Mouse (Mus musculus): ENCODE measurements around the gene Tcaf1. TPM values are rescaled to one million over a fixed set of nuclear protein-coding genes. Genes with fewer than 3 reads are reported as not detected.
A peak's percentile ranks its signal among the peaks of the same experiment; 100 is the strongest.

Gene Tcaf1
- total and polyA plus RNA-seq, 2 experiments: 1.6 to 2.5 TPM

DNA sequence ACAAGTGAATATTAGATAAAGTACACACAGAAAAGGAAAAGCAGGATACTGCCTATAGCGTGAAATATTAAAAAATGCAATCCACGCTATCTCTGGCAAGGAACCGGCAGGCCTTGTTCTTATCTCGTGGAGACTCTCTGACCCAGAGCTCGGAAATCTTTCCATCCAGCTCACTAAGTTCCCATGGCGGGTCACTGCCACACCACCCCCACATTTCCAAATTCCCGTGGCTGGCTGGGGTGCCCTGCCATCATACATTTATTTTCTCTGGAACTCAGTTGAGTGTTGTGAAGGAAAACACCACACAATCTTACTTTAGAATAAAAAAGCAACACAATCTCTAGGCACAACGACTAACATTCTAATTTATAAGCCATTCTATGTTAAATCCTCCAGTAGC, 4.8 kb upstream of the Tcaf1 start:
- no peak overlapping the region for H3K27ac ChIP-seq (replicated peaks; ENCODE audit: insufficient read depth, low read depth, low read length)
- H3K36me3 ChIP-seq (ENCODE audit: control insufficient read depth, insufficient read depth, low read length): no peaks in the 10 kb centered on the region
- no peaks in the 10 kb centered on the region for H3K27me3 ChIP-seq (ENCODE audit: control insufficient read depth, insufficient read depth, low read length)
- H3K4me3 ChIP-seq (ENCODE audit: insufficient read depth, low read depth, low read length): no peak overlapping the region
- DNase-seq (ENCODE audit: extremely low read depth, low read depth, low spot score): no peak
- no peaks in the 10 kb centered on the region for H3K79me2 ChIP-seq (ENCODE audit: control insufficient read depth, insufficient read depth, low read length)
- no peak for TF ChIP-seq CTCF (IDR thresholded peaks at IDR 0.05; ENCODE audit: low read depth, low read length)
- no peak for TF ChIP-seq POLR2A (IDR thresholded peaks at IDR 0.05; ENCODE audit: extremely low read depth, insufficient read depth, low read length)
- H3K9ac ChIP-seq (ENCODE audit: low read depth, low read length): no peak overlapping the region
- WGBS: 57% methylated on average over 8 of the region's 8 CpGs
- H3K4me1 ChIP-seq (ENCODE audit: control insufficient read depth, insufficient read depth, low read length): no peaks in the 10 kb centered on the region

DNA sequence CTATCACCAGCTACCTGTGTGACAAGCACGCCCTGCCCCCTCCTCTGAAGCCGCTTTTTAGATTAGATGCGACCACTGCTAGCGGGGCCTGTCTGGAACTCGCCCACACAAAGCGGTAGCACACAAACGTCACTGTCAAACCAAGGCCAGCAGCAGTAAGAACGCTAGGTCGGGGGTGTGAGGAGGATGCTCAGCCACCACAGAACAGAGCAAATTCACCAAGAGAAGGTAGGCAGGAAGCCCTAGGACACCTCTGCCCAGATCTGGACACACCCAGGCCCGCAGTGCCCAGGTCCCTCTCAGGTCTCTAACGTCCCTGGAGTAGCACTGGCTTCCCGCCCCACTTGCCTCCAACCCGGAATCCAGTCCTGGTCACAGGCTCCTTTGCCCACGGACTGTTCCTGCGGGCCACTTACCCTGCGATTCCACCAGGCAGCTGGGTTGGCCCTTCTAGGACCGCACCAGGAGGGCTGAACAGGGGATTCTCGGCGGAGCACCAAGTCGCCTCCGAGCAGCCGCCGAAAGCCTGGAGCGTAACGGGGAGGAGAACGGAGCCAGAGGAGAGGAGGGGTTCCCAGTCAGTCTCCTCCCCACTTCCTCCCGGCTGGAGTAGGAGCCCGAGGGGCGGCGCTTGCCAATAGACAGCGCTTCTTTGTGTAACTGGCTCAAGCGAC, 17.2 kb downstream of the Tcaf1 start:
- DNase-seq (ENCODE audit: extremely low read depth, low read depth, low spot score): peak; percentile 50
- H3K79me2 ChIP-seq (ENCODE audit: control insufficient read depth, insufficient read depth, low read length): no peaks in the 10 kb centered on the region
- H3K4me3 ChIP-seq (ENCODE audit: insufficient read depth, low read depth, low read length): peak overlapping the region; percentile 69
- no peaks in the 10 kb centered on the region for H3K27me3 ChIP-seq (ENCODE audit: control insufficient read depth, insufficient read depth, low read length)
- TF ChIP-seq POLR2A (IDR thresholded peaks at IDR 0.05; ENCODE audit: extremely low read depth, insufficient read depth, low read length) (no peak), CTCF (IDR thresholded peaks at IDR 0.05; ENCODE audit: low read depth, low read length) (no peak)
- WGBS: under 1% methylated on average over 32 of the region's 32 CpGs
- H3K27ac ChIP-seq (replicated peaks; ENCODE audit: insufficient read depth, low read depth, low read length): no peak overlapping the region
- peak overlapping the region; percentile 67 for H3K9ac ChIP-seq (ENCODE audit: low read depth, low read length)
- no peaks in the 10 kb centered on the region for H3K36me3 ChIP-seq (ENCODE audit: control insufficient read depth, insufficient read depth, low read length)
- no peaks in the 10 kb centered on the region for H3K4me1 ChIP-seq (ENCODE audit: control insufficient read depth, insufficient read depth, low read length)

GRCm38 (mm10) chr6:42692154-42692516, 17.8 kb downstream of the Tcaf1 start:
- no peak for TF ChIP-seq CTCF (IDR thresholded peaks at IDR 0.05; ENCODE audit: low read depth, low read length)
- TF ChIP-seq POLR2A (IDR thresholded peaks at IDR 0.05; ENCODE audit: extremely low read depth, insufficient read depth, low read length): no peak
- Histone ChIP-seq H3K4me1 (ENCODE audit: control insufficient read depth, insufficient read depth, low read length) (no peaks in the 10 kb centered on the region), H3K27me3 (ENCODE audit: control insufficient read depth, insufficient read depth, low read length) (no peaks in the 10 kb centered on the region), H3K4me3 (ENCODE audit: insufficient read depth, low read depth, low read length) (peak overlapping the region; percentile 69), H3K36me3 (ENCODE audit: control insufficient read depth, insufficient read depth, low read length) (no peaks in the 10 kb centered on the region), H3K79me2 (ENCODE audit: control insufficient read depth, insufficient read depth, low read length) (no peaks in the 10 kb centered on the region), H3K9ac (ENCODE audit: low read depth, low read length) (peak overlapping the region; percentile 67; the same call in 1 of the 2 replicates), H3K27ac (replicated peaks; ENCODE audit: insufficient read depth, low read depth, low read length) (no peak overlapping the region)
- WGBS: 0% methylated on average over 9 of the region's 10 CpGs
- DNase-seq (ENCODE audit: extremely low read depth, low read depth, low spot score): peak; percentile 34

- no peak for TF ChIP-seq CTCF (IDR thresholded peaks at IDR 0.05; ENCODE audit: low read depth, low read length)
- no peak for TF ChIP-seq POLR2A (IDR thresholded peaks at IDR 0.05; ENCODE audit: extremely low read depth, insufficient read depth, low read length)
- H3K4me1 ChIP-seq (ENCODE audit: control insufficient read depth, insufficient read depth, low read length): no peaks in the 10 kb centered on the region
These were observed 20.1 kb downstream of the Tcaf1 start for GRCm38 (mm10) chr6:42689761-42690160.

GRCm38 (mm10) chr6:42687907-42688306, 22.0 kb downstream of the Tcaf1 start:
- H3K4me1 ChIP-seq (ENCODE audit: control insufficient read depth, insufficient read depth, low read length): no peaks in the 10 kb centered on the region
- no peak overlapping the region for H3K9ac ChIP-seq (ENCODE audit: low read depth, low read length)
- 91% methylated on average over 5 of the region's 5 CpGs for WGBS
- no peaks in the 10 kb centered on the region for H3K27me3 ChIP-seq (ENCODE audit: control insufficient read depth, insufficient read depth, low read length)
- no peak for TF ChIP-seq CTCF (IDR thresholded peaks at IDR 0.05; ENCODE audit: low read depth, low read length)
- TF ChIP-seq POLR2A (IDR thresholded peaks at IDR 0.05; ENCODE audit: extremely low read depth, insufficient read depth, low read length): no peak
- H3K4me3 ChIP-seq (ENCODE audit: insufficient read depth, low read depth, low read length): no peak overlapping the region
- H3K27ac ChIP-seq (replicated peaks; ENCODE audit: insufficient read depth, low read depth, low read length): no peak overlapping the region
- peaks cover 3% of the 10 kb centered on the region; the same call in 1 of the 2 replicates for H3K36me3 ChIP-seq (ENCODE audit: control insufficient read depth, insufficient read depth, low read length)
- no peaks in the 10 kb centered on the region for H3K79me2 ChIP-seq (ENCODE audit: control insufficient read depth, insufficient read depth, low read length)
- no peak for DNase-seq (ENCODE audit: extremely low read depth, low read depth, low spot score)

More at GRCm38 (mm10) chr6:42689761-42690160, 20.1 kb downstream of the Tcaf1 start:
- Histone ChIP-seq H3K27me3 (ENCODE audit: control insufficient read depth, insufficient read depth, low read length) (no peaks in the 10 kb centered on the region), H3K36me3 (ENCODE audit: control insufficient read depth, insufficient read depth, low read length) (peaks cover 3% of the 10 kb centered on the region; the same call in 1 of the 2 replicates), H3K4me3 (ENCODE audit: insufficient read depth, low read depth, low read length) (no peak overlapping the region), H3K27ac (replicated peaks; ENCODE audit: insufficient read depth, low read depth, low read length) (no peak overlapping the region), H3K79me2 (ENCODE audit: control insufficient read depth, insufficient read depth, low read length) (no peaks in the 10 kb centered on the region), H3K9ac (ENCODE audit: low read depth, low read length) (no peak overlapping the region)
- no peak for DNase-seq (ENCODE audit: extremely low read depth, low read depth, low spot score)

DNA sequence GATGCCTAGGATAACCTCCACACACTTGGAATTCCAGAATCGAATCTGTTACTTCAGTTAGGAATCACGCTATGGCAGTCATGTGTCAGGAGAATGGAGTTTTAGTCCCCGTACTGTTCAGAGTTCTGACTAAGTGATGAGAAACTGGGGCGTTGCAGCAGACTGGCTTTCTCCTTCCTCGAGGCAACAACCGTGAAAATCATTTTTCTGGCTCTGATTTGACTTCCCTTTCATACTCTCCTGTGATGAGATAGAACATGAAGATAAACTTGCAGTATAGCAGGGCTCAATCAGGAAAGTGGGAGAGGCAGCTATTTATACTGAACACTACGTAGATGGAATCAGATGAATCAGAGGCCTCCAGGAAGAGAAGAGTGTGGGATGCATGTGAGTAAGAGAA, 29.8 kb downstream of the Tcaf1 start:
- no peak for DNase-seq (ENCODE audit: extremely low read depth, low read depth, low spot score)
- no peak overlapping the region for H3K9ac ChIP-seq (ENCODE audit: low read depth, low read length)
- TF ChIP-seq CTCF (IDR thresholded peaks at IDR 0.05; ENCODE audit: low read depth, low read length) (no peak), POLR2A (IDR thresholded peaks at IDR 0.05; ENCODE audit: extremely low read depth, insufficient read depth, low read length) (no peak)
- peaks cover 2% of the 10 kb centered on the region; the same call in 1 of the 2 replicates for H3K36me3 ChIP-seq (ENCODE audit: control insufficient read depth, insufficient read depth, low read length)
- H3K4me1 ChIP-seq (ENCODE audit: control insufficient read depth, insufficient read depth, low read length): no peaks in the 10 kb centered on the region
- no peak overlapping the region for H3K27ac ChIP-seq (replicated peaks; ENCODE audit: insufficient read depth, low read depth, low read length)
- no peaks in the 10 kb centered on the region for H3K79me2 ChIP-seq (ENCODE audit: control insufficient read depth, insufficient read depth, low read length)
- 82% methylated on average over 7 of the region's 7 CpGs for WGBS
- no peak overlapping the region for H3K4me3 ChIP-seq (ENCODE audit: insufficient read depth, low read depth, low read length)
- H3K27me3 ChIP-seq (ENCODE audit: control insufficient read depth, insufficient read depth, low read length): no peaks in the 10 kb centered on the region

Data from liver, adult 2 months (tissue).